Mouse (Mus musculus) adrenal gland, adult 18-20 months (tissue): ENCODE results near the gene Barx2. TPM values are rescaled to one million over a fixed set of nuclear protein-coding genes. Genes with fewer than 3 reads are reported as not detected.
"Not testable (repeated sequence)": the region's sequence is repeated elsewhere in the genome, so short reads cannot be mapped to it uniquely, and the experiment has no call there.

ENCODE experiments used
- DNase-seq, 2 experiments: peaks; one replicate each; pipeline ENCODE4 v3.0.0; 2021 to 2022; ENCODE audit warnings: low spot score in 2 of 2
- long read RNA-seq, 2 experiments: library from polyadenylated mRNA; stranded (forward); transcript quantifications; one replicate each; pipeline ENCODE4 v2.0.0; 2021
- total RNA-seq, 2 experiments: library from RNA; stranded (reverse); gene quantifications; 1 replicate in 1 of 2; 2 replicates in 1 of 2; pipeline ENCODE4 v1.2.3; 2021

Gene Barx2
- under 1 TPM in 1 of 2 experiments, not detected in 1; 0.29 TPM for total RNA-seq
- long read RNA-seq, experiment 1: 0 reads
- long read RNA-seq, experiment 2: 0 reads

GRCm38 (mm10) chr9:31912921-31913738 lies at the start of gene Barx2:
TSS of gene Barx2 (minus strand) at chr9:31913462.
- peak; percentile 33 to 43 for DNase-seq

GRCm38 (mm10) chr9:31962265-31962664 lies 49.0 kb upstream of the Barx2 start:
- DNase-seq: no peak

- no peak for DNase-seq
Measured at GRCm38 (mm10) chr9:31960488-31960887, 47.2 kb upstream of the Barx2 start.

- no peak for DNase-seq
Measured at GRCm38 (mm10) chr9:31958120-31958519, 44.9 kb upstream of the Barx2 start.

- DNase-seq: no peak
Measured at GRCm38 (mm10) chr9:31950506-31950905, 37.2 kb upstream of the Barx2 start.

GRCm38 (mm10) chr9:31949031-31949430 lies 35.8 kb upstream of the Barx2 start:
- DNase-seq: no peak

- no peak for DNase-seq
Measured at GRCm38 (mm10) chr9:31947051-31947450, 33.8 kb upstream of the Barx2 start.

GRCm38 (mm10) chr9:31942334-31942733 lies 29.1 kb upstream of the Barx2 start:
- no peak for DNase-seq

GRCm38 (mm10) chr9:31936486-31936885 lies 23.2 kb upstream of the Barx2 start:
- DNase-seq: not testable (repeated sequence)

- DNase-seq: no peak
Measured at GRCm38 (mm10) chr9:31931691-31932090, 18.4 kb upstream of the Barx2 start.

GRCm38 (mm10) chr9:31931255-31931654 lies 18.0 kb upstream of the Barx2 start:
- no peak for DNase-seq

GRCm38 (mm10) chr9:31926766-31927165 lies 13.5 kb upstream of the Barx2 start:
- no peak for DNase-seq

- DNase-seq: peak; percentile 80 to 81
Measured at GRCm38 (mm10) chr9:31925830-31926624, 12.8 kb upstream of the Barx2 start.

GRCm38 (mm10) chr9:31923529-31923928 lies 10.3 kb upstream of the Barx2 start:
- DNase-seq: no peak

- DNase-seq: no peak
Measured at GRCm38 (mm10) chr9:31919802-31920201, 6.5 kb upstream of the Barx2 start.

GRCm38 (mm10) chr9:31916421-31916820 lies 3.2 kb upstream of the Barx2 start:
- DNase-seq: no peak

- no peak for DNase-seq
Measured at GRCm38 (mm10) chr9:31914871-31915270, 1.6 kb upstream of the Barx2 start.

GRCm38 (mm10) chr9:31913739-31914591 lies 703 bp upstream of the Barx2 start:
- no peak for DNase-seq

- DNase-seq: no peak
Measured at GRCm38 (mm10) chr9:31912553-31912920, 725 bp downstream of the Barx2 start.

- no peak for DNase-seq
Measured at GRCm38 (mm10) chr9:31910221-31910620, 3.0 kb downstream of the Barx2 start.

GRCm38 (mm10) chr9:31901781-31902180 lies 11.5 kb downstream of the Barx2 start:
- no peak for DNase-seq
